Mouse (Mus musculus) limb, embryonic 12.5 days (tissue): ENCODE data around the gene Tnnc2. TPM values are rescaled to one million over a fixed set of nuclear protein-coding genes. Genes with fewer than 3 reads are reported as not detected.
A peak's percentile ranks its signal among the peaks of the same experiment; 100 is the strongest.

Experiments
- ATAC-seq: fragments of 200-750 bp; cut with Nextera tagmentation; 2 replicates; pipeline ENCODE4 v1.8.0; 2017; ENCODE audit warnings: low read depth, moderate TSS enrichment; ENCODE audit not compliant: insufficient number of reproducible peaks, insufficient read depth, low FRiP score, low TSS enrichment
- H3K27ac ChIP-seq: fragments of 300-500 bp; sonication (generic); 2 replicates; pipeline ENCODE4 v1.5.1; 2016; ENCODE audit warnings: mild to moderate bottlenecking, moderate library complexity
- H3K27me3 ChIP-seq: fragments of 300-500 bp; sonication (generic); 2 replicates; pipeline ENCODE4 v1.6.1; 2016; ENCODE audit warnings: mild to moderate bottlenecking, moderate library complexity
- H3K36me3 ChIP-seq: fragments of 300-500 bp; sonication (generic); 2 replicates; pipeline ENCODE4 v1.6.1; 2016; ENCODE audit warnings: mild to moderate bottlenecking, moderate library complexity
- H3K4me1 ChIP-seq: fragments of 300-500 bp; sonication (generic); replicated peaks from 2 replicates; pipeline ENCODE4 v1.6.1; 2016
- H3K4me2 ChIP-seq: fragments of 300-500 bp; sonication (generic); 2 replicates; pipeline ENCODE4 v1.6.1; 2016; ENCODE audit warnings: mild to moderate bottlenecking, moderate library complexity
- H3K4me3 ChIP-seq: fragments of 300-500 bp; sonication (generic); replicated peaks from 2 replicates; pipeline ENCODE4 v1.5.1; 2016; ENCODE audit warnings: mild to moderate bottlenecking
- H3K9ac ChIP-seq: fragments of 300-500 bp; sonication (generic); replicated peaks from 2 replicates; pipeline ENCODE4 v1.6.1; 2016; ENCODE audit warnings: mild to moderate bottlenecking, moderate library complexity
- H3K9me3 ChIP-seq: fragments of 300-500 bp; sonication (generic); 2 replicates; pipeline ENCODE4 v1.6.1; 2016; ENCODE audit warnings: mild to moderate bottlenecking, moderate library complexity
- WGBS: fragments of 180-500 bp; shearing (Covaris S2); methylation state at CpG from one replicate; pipeline ENCODE4 v1.1.7; 2016; 5-methylcytosine and 5-hydroxymethylcytosine counted together
- polyA plus RNA-seq: library from polyadenylated mRNA; unstranded; fragments of >200 nt; fragmentation: Nextera tagmentation; extraction: Ambion mirVana; gene quantifications from 2 replicates; pipeline ENCODE4 v1.2.1, GENCODE M21; 2016

The Tnnc2 gene
- polyA plus RNA-seq, 1 experiment from 2014 or later, result 74.6 TPM

DNA sequence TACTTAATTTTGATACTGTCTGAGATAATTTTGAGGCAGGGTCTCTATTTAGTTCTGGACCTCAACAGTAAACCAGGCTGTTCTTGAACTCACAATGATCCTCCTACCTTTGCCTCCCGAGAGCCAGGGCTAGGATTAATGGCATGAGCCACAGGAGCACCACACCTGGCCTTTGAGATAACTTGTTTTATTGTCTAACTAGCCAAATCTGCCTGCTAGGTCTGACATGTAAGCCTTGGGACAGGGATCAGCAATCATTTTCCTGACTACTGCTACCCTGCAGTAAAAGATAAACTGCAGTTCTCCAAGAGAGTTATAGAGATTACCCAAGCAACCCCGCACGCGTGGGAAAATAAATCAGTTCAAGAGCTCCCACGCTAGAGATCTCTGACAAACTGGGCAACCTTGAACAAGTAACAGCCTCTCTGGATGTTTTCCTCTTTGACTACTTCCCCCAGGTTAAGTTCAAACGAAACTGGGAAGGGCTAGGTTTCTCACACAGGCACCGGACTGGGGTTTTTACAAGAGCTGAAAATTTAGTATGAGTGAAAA lies 5.2 kb upstream of the Tnnc2 start:
- Histone ChIP-seq H3K4me1 (peaks cover 12% of the 10 kb centered on the region), H3K9me3 (no peaks in the 10 kb centered on the region), H3K27me3 (0 out of 2 replicates have a peak, but pooled peaks cover 3% of the 10 kb centered on the region), H3K9ac (peak overlapping the region; percentile 75; the same call in 1 of the 2 replicates), H3K4me3 (peak overlapping the region; percentile 68), H3K36me3 (peaks cover 13% of the 10 kb centered on the region), H3K4me2 (peak overlapping the region; percentile 84), H3K27ac (peak overlapping the region; percentile 73)
- 10% methylated on average over 7 of the region's 7 CpGs for WGBS
- ATAC-seq, result no peak

GRCm38 (mm10) chr2:164783926-164784581 lies 4.3 kb upstream of the Tnnc2 start:
- Histone ChIP-seq H3K4me2 (no peak overlapping the region), H3K27ac (no peak overlapping the region), H3K36me3 (peaks cover 7% of the 10 kb centered on the region; the same call in 1 of the 2 replicates), H3K4me1 (peaks cover 12% of the 10 kb centered on the region), H3K27me3 (0 out of 2 replicates have a peak, but pooled peaks cover 3% of the 10 kb centered on the region), H3K9ac (no peak overlapping the region), H3K4me3 (no peak overlapping the region), H3K9me3 (no peaks in the 10 kb centered on the region)
- WGBS, result 77% methylated on average over 7 of the region's 7 CpGs
- no peak for ATAC-seq

DNA sequence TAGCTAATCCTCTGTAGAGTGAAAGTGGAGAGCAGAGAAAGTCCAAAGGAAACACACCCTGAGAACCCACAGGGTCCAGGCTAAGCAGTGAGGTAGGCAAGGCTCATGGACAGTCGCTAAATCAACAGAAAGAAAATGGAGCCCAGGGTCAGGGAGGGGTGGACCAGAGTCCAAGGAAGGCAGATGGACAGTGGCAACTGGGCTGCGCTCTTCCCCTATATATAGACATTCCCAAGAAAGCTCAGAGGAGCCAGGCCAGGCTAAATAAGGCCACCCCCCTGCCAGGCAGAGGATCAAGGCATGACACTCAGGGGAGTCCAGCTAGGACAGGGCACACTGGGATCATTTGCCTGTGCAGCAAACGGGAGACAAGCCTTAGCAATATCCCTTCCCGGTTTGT lies 2.1 kb upstream of the Tnnc2 start:
- Histone ChIP-seq H3K27me3 (0 out of 2 replicates have a peak, but pooled peaks cover 6% of the 10 kb centered on the region), H3K4me2 (no peak overlapping the region), H3K9me3 (no peaks in the 10 kb centered on the region), H3K27ac (no peak overlapping the region), H3K9ac (no peak overlapping the region), H3K36me3 (no peaks in the 10 kb centered on the region), H3K4me1 (peaks cover 8% of the 10 kb centered on the region), H3K4me3 (no peak overlapping the region)
- WGBS, result 73% methylated on average over 4 of the region's 4 CpGs
- no peak for ATAC-seq

DNA sequence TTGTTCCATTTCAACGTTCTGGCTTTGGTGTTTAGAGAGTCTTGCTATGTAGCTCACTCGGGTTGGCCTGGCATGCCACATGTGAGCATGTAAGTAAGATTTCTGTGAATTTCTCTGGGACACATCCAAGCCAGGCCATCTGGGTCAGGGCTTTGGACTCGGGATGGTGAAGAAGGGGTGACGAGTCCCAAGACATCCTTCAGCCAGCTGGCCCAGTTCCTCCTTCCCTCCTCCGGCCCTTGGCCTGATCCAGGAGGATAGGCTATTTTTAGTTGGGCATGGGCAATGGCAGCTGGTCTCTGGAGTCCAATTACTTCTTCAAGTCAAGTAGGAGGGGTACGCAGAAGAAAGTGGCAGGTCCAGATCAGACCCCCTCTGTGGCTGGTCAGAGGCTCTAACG lies 958 bp downstream of the Tnnc2 start:
- 0 out of 2 replicates have a peak, but pooled peaks cover 8% of the 10 kb centered on the region for H3K27me3 ChIP-seq
- no peak overlapping the region for H3K9ac ChIP-seq
- no peaks in the 10 kb centered on the region for H3K36me3 ChIP-seq
- 82% methylated on average over 7 of the region's 7 CpGs for WGBS
- no peak overlapping the region for H3K27ac ChIP-seq
- no peaks in the 10 kb centered on the region for H3K4me1 ChIP-seq
- H3K9me3 ChIP-seq, result no peaks in the 10 kb centered on the region
- no peak for ATAC-seq
- no peak overlapping the region for H3K4me3 ChIP-seq
- no peak overlapping the region for H3K4me2 ChIP-seq

DNA sequence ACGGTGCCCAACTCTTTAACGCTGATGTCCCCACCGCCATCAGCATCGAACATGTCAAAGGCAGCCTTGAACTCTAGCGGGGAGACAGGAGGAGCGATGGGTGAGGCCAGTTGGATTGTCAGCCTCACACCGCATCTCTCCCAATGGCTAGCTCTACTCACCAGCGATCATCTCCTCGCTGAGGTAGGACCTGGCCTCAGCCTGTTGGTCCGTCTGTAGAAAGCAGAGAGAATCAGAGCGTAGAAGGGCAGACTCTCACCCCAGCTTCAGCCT lies 1.8 kb downstream of the Tnnc2 start:
- Histone ChIP-seq H3K4me1 (no peaks in the 10 kb centered on the region), H3K27me3 (0 out of 2 replicates have a peak, but pooled peaks cover 8% of the 10 kb centered on the region), H3K4me2 (no peak overlapping the region), H3K9me3 (no peaks in the 10 kb centered on the region), H3K27ac (no peak overlapping the region), H3K9ac (no peak overlapping the region), H3K36me3 (peaks cover 4% of the 10 kb centered on the region; the same call in 1 of the 2 replicates), H3K4me3 (no peak overlapping the region)
- no peak for ATAC-seq
- 92% methylated on average over 11 of the region's 11 CpGs for WGBS

DNA sequence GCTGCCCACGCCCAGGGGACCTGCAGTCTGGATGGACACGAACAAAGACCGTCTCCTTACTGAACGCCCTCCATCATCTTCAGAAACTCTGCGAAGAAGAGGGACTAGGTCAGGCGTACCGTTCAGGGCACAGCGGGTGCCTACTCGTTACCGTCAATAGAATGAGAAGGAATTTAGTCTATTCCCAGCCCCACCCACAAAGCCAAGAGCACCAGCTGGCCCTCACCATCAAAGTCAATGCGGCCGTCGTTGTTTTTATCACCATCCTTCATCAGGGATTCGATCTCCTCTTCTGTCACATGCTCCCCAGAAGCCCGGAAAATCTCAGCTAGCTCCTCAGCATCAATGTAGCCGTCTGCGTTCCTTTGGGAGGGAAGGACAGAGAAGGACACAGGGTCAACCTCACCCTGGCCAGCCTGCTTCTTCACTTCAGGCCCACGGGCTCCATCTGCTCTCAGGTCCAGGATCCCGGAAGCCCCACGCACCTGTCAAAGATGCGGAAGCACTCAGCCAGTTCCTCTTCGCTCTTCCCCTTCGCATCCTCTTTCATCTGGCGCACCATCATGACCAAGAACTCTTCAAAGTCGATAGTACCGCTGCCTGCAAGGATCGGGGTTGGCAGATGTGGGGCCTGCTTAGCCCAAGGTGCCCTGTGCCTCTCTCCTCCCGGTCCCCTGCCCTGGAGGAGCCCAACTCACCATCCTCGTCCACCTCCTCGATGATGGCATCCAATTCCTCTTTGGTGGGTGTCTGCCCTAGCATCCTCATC lies 2.3 kb downstream of the Tnnc2 start:
- no peak overlapping the region for H3K27ac ChIP-seq
- no peak for ATAC-seq
- H3K9me3 ChIP-seq, result no peaks in the 10 kb centered on the region
- H3K4me3 ChIP-seq, result no peak overlapping the region
- peaks cover 9% of the 10 kb centered on the region; the same call in 1 of the 2 replicates for H3K36me3 ChIP-seq
- no peak overlapping the region for H3K4me2 ChIP-seq
- 84% methylated on average over 30 of the region's 30 CpGs for WGBS
- no peaks in the 10 kb centered on the region for H3K4me1 ChIP-seq
- no peak overlapping the region for H3K9ac ChIP-seq
- 0 out of 2 replicates have a peak, but pooled peaks cover 8% of the 10 kb centered on the region for H3K27me3 ChIP-seq

- H3K4me2 ChIP-seq, result no peak overlapping the region
- H3K36me3 ChIP-seq, result peaks cover 15% of the 10 kb centered on the region
- no peaks in the 10 kb centered on the region for H3K9me3 ChIP-seq
- no peak overlapping the region for H3K27ac ChIP-seq
- H3K27me3 ChIP-seq, result 0 out of 2 replicates have a peak, but pooled peaks cover 6% of the 10 kb centered on the region
- ATAC-seq, result no peak
- 67% methylated on average over 17 of the region's 17 CpGs for WGBS
- H3K9ac ChIP-seq, result no peak overlapping the region
- peaks cover 6% of the 10 kb centered on the region for H3K4me1 ChIP-seq
- H3K4me3 ChIP-seq, result no peak overlapping the region
These were observed 3.0 kb downstream of the Tnnc2 start for GRCm38 (mm10) chr2:164776801-164777200.

DNA sequence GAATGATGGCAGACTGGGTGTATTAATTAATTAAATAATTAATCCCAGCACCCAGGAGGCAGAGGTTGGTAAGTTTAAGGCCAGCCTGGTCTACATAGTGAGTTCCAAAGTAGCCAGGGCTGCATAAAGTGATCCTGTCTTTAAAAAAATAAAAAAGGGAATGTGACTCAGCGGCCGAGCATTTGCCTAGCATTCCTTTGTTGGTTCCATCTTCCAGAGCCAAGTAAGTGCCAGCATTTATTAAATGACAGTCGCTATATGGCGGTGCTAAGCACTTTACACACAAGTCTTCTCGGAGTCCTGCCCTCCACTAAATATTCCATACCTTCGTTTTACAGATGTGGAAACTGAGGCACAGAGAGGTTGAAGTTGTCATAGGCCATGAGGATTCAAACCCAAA lies 3.6 kb downstream of the Tnnc2 start:
- peaks cover 22% of the 10 kb centered on the region for H3K36me3 ChIP-seq
- no peaks in the 10 kb centered on the region for H3K9me3 ChIP-seq
- H3K27ac ChIP-seq, result no peak overlapping the region
- 90% methylated on average over 6 of the region's 6 CpGs for WGBS
- no peak overlapping the region for H3K9ac ChIP-seq
- H3K4me2 ChIP-seq, result no peak overlapping the region
- no peak overlapping the region for H3K4me3 ChIP-seq
- H3K27me3 ChIP-seq, result 0 out of 2 replicates have a peak, but pooled peaks cover 5% of the 10 kb centered on the region
- no peak for ATAC-seq
- peaks cover 12% of the 10 kb centered on the region for H3K4me1 ChIP-seq

DNA sequence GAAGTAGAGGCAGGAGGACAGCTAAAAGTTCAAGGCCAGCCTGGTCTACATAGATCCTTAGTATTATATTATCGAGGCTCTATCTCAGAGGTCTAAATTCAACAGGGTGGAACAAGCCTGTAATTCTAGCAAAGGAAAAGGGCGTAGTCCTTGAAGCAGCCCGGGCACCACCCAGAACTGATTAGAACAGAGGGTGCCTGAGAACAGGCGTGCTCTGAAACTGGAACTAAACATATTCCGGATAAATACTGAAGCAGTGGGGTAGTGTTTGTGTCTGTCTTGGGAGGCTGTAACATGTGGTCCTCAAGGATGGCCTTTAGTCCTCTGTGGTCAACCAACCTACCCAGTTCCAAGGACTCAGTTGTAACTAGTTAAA lies 5.8 kb downstream of the Tnnc2 start:
- Histone ChIP-seq H3K4me3 (no peak overlapping the region), H3K36me3 (peaks cover 24% of the 10 kb centered on the region), H3K27me3 (0 out of 2 replicates have a peak, but pooled peaks cover 5% of the 10 kb centered on the region), H3K9ac (no peak overlapping the region), H3K4me1 (peaks cover 23% of the 10 kb centered on the region), H3K27ac (no peak overlapping the region), H3K4me2 (no peak overlapping the region), H3K9me3 (no peaks in the 10 kb centered on the region)
- 88% methylated on average over 5 of the region's 5 CpGs for WGBS
- ATAC-seq, result no peak

GRCm38 (mm10) chr2:164773229-164773988 lies 6.4 kb downstream of the Tnnc2 start:
- no peak overlapping the region for H3K4me2 ChIP-seq
- ATAC-seq, result no peak
- no peak overlapping the region for H3K9ac ChIP-seq
- peaks cover 25% of the 10 kb centered on the region for H3K36me3 ChIP-seq
- peaks cover 23% of the 10 kb centered on the region for H3K4me1 ChIP-seq
- 78% methylated on average over 14 of the region's 14 CpGs for WGBS
- no peak overlapping the region for H3K4me3 ChIP-seq
- H3K27me3 ChIP-seq, result 0 out of 2 replicates have a peak, but pooled peaks cover 5% of the 10 kb centered on the region
- H3K27ac ChIP-seq, result 0 out of 2 replicates have a peak overlapping the region, but pooled peaks have one; percentile 7
- no peaks in the 10 kb centered on the region for H3K9me3 ChIP-seq

GRCm38 (mm10) chr2:164771123-164771522 lies 8.6 kb downstream of the Tnnc2 start:
- H3K27ac ChIP-seq, result no peak overlapping the region
- WGBS, result 86% methylated on average over 8 of the region's 8 CpGs

More at GRCm38 (mm10) chr2:164771123-164771522, 8.6 kb downstream of the Tnnc2 start:
- Histone ChIP-seq H3K9ac (peak overlapping the region; percentile 86), H3K27me3 (no peaks in the 10 kb centered on the region), H3K4me3 (peak overlapping the region; percentile 87), H3K4me1 (peaks cover 23% of the 10 kb centered on the region), H3K36me3 (peaks cover 48% of the 10 kb centered on the region), H3K9me3 (no peaks in the 10 kb centered on the region), H3K4me2 (peak overlapping the region; percentile 85)
- ATAC-seq, result no peak
